Mouse (Mus musculus) left cerebral cortex, adult 2 months (tissue): Measurements from ENCODE around the gene Fam187a. TPM values are rescaled to one million over a fixed set of nuclear protein-coding genes. Genes with fewer than 3 reads are reported as not detected.

Source experiments
- DNase-seq, 2 experiments: peaks; one replicate each; pipeline ENCODE4 v3.0.0; 2021 to 2022; ENCODE audit warnings: low spot score in 2 of 2, mixed read lengths in 1 of 2; ENCODE audit errors: extremely low spot score in 1 of 2
- H3K27ac ChIP-seq: fragments of 200-600 bp; 2 replicates; pipeline ENCODE4 v1.8.1; 2022
- H3K4me3 ChIP-seq: fragments of 200-600 bp; 2 replicates; pipeline ENCODE4 v1.8.1; 2022
- CTCF ChIP-seq: fragments of 200-600 bp; IDR thresholded peaks from 2 replicates; pipeline ENCODE4 v1.8.1; 2022; ENCODE audit warnings: antibody characterized with exemption, mild to moderate bottlenecking, moderate library complexity
- intact Hi-C: fragments of 180-260 bp; cut with DNase I; formaldehyde crosslinking; loops from one replicate; pipeline ENCODE4 v1.15.1; 2025
- total RNA-seq, 2 experiments: library from RNA; stranded (reverse); gene quantifications; 2 replicates each; pipeline ENCODE4 v1.2.3; 2021

Fam187a gene
- total RNA-seq, 2 experiments from 2014 or later = not detected

- peak; percentile 91 for TF ChIP-seq CTCF
- intact Hi-C loops = loop anchor here (1.0 to 10.0 kb wide), 3 partner anchors 93 to 254 kb away; no protein-coding TSS in a partner anchor
- DNase-seq = peak; percentile 73 to 80
- Histone ChIP-seq H3K27ac (no peak within 1 kb of the TSS), H3K4me3 (no peak within 1 kb of the TSS)
Measured at GRCm38 (mm10) chr11:102900763-102901162, 15.8 kb downstream of the Fam187a start, which contains the start of gene Gfap. Gfap (minus strand) TSS chr11:102900912.

GRCm38 (mm10) chr11:102901199-102901598 lies 16.2 kb downstream of the Fam187a start:
- DNase-seq = no peak
- Histone ChIP-seq H3K4me3 (no peak overlapping the region), H3K27ac (no peak overlapping the region)
- no peak for TF ChIP-seq CTCF
- intact Hi-C loops = loop anchor here (5.0 to 10.0 kb wide), 2 partner anchors 156 to 254 kb away; no protein-coding TSS in a partner anchor

- DNase-seq = no peak
- intact Hi-C loops = loop anchor here (5.0 to 10.0 kb wide), 2 partner anchors 155 to 253 kb away; no protein-coding TSS in a partner anchor
Measured at GRCm38 (mm10) chr11:102902107-102902506, 17.1 kb downstream of the Fam187a start.

GRCm38 (mm10) chr11:102903654-102904053 lies 18.7 kb downstream of the Fam187a start:
- DNase-seq = no peak
- H3K27ac ChIP-seq = no peak overlapping the region
- TF ChIP-seq CTCF = no peak
- H3K4me3 ChIP-seq = no peak overlapping the region
- intact Hi-C loops = loop anchor here (5.0 to 10.0 kb wide), 2 partner anchors 154 to 251 kb away; no protein-coding TSS in a partner anchor

More at GRCm38 (mm10) chr11:102902107-102902506, 17.1 kb downstream of the Fam187a start:
- no peak overlapping the region for H3K27ac ChIP-seq
- TF ChIP-seq CTCF = no peak
- no peak overlapping the region for H3K4me3 ChIP-seq

GRCm38 (mm10) chr11:102911376-102911775 lies 26.4 kb downstream of the Fam187a start:
- TF ChIP-seq CTCF = no peak
- intact Hi-C loops = no loop called here
- Histone ChIP-seq H3K4me3 (no peak overlapping the region), H3K27ac (no peak overlapping the region)
- DNase-seq = no peak

- DNase-seq = no peak
- Histone ChIP-seq H3K27ac (no peak overlapping the region), H3K4me3 (no peak overlapping the region)
- intact Hi-C loops = no loop called here
- no peak for TF ChIP-seq CTCF
Measured at GRCm38 (mm10) chr11:102915380-102915779, 30.4 kb downstream of the Fam187a start.

- H3K27ac ChIP-seq = no peak overlapping the region
- DNase-seq = no peak
- intact Hi-C loops = no loop called here
- no peak for TF ChIP-seq CTCF
- H3K4me3 ChIP-seq = no peak overlapping the region
Measured at GRCm38 (mm10) chr11:102918077-102918476, 33.1 kb downstream of the Fam187a start.

- no peak for TF ChIP-seq CTCF
- no peak for DNase-seq
- intact Hi-C loops = no loop called here
- Histone ChIP-seq H3K4me3 (no peak overlapping the region), H3K27ac (no peak overlapping the region)
Measured at GRCm38 (mm10) chr11:102921491-102921890, 36.5 kb downstream of the Fam187a start.

- Histone ChIP-seq H3K4me3 (peak within 1 kb of the TSS; percentile 69), H3K27ac (peak within 1 kb of the TSS; percentile 73)
- peak; percentile 89 to 90 for DNase-seq
- intact Hi-C loops = loop anchor here (2.0 kb wide), 1 partner anchor 22 kb away; the partner anchor contains the start of gene C1ql1
- TF ChIP-seq CTCF = no peak
Measured at GRCm38 (mm10) chr11:102924557-102925350, 39.8 kb downstream of the Fam187a start, which contains the start of gene Kif18b. Kif18b (minus strand) TSS chr11:102925124.

- DNase-seq = no peak
- Histone ChIP-seq H3K27ac (peak overlapping the region; percentile 73), H3K4me3 (peak overlapping the region; percentile 69)
- TF ChIP-seq CTCF = peak; percentile 25
- intact Hi-C loops = loop anchor here (2.0 kb wide), 1 partner anchor 21 kb away; the partner anchor contains the start of gene C1ql1
Measured at GRCm38 (mm10) chr11:102925351-102925717, 40.4 kb downstream of the Fam187a start.

- Histone ChIP-seq H3K4me3 (no peak overlapping the region), H3K27ac (no peak overlapping the region)
- TF ChIP-seq CTCF = no peak
- intact Hi-C loops = no loop called here
- DNase-seq = no peak
Measured at GRCm38 (mm10) chr11:102930672-102931071, 45.7 kb downstream of the Fam187a start.

GRCm38 (mm10) chr11:102936272-102936671 lies 51.3 kb downstream of the Fam187a start:
- H3K27ac ChIP-seq = no peak overlapping the region
- no peak for DNase-seq
- no peak overlapping the region for H3K4me3 ChIP-seq
- TF ChIP-seq CTCF = no peak
- intact Hi-C loops = no loop called here

Other genes starting within 250 kb of the Fam187a start
- gene Meioc, start 221.5 kb upstream of the Fam187a start, total RNA-seq = not detected
- 10 to 100 TPM; 24.6 to 34.5 TPM for gene Ccdc43, start 187.4 kb upstream of the Fam187a start, total RNA-seq
- gene Adam11, start 123.7 kb upstream of the Fam187a start, total RNA-seq = 100 to 1,000 TPM; 128 to 140 TPM
- gene Gjc1, start 65.5 kb upstream of the Fam187a start, total RNA-seq = 1 to 10 TPM; 6.1 to 6.6 TPM
- 1 to 10 TPM; 6.1 to 8.1 TPM for gene Higd1b, start 49.3 kb upstream of the Fam187a start, total RNA-seq
- 100 to 1,000 TPM; 135 to 138 TPM for gene Eftud2, start 4.2 kb upstream of the Fam187a start, total RNA-seq
- gene Ccdc103, start 4.0 kb upstream of the Fam187a start, total RNA-seq = 1 to 10 TPM; 1.8 to 2.6 TPM
- 100 to 1,000 TPM; 111 to 120 TPM for gene Gfap, start 15.7 kb downstream of the Fam187a start, total RNA-seq
- gene Kif18b, start 40.0 kb downstream of the Fam187a start, total RNA-seq = not detected
- gene C1ql1, start 61.5 kb downstream of the Fam187a start, total RNA-seq = 10 to 100 TPM in 1 of 2 experiments, 1 to 10 TPM in 1; 9.3 to 14.0 TPM
- 100 to 1,000 TPM; 117 to 130 TPM for gene Nmt1, start 143.0 kb downstream of the Fam187a start, total RNA-seq
- gene Dcakd, start 143.2 kb downstream of the Fam187a start, total RNA-seq = 10 to 100 TPM; 48.3 to 50.9 TPM
- gene Plcd3, start 216.5 kb downstream of the Fam187a start, total RNA-seq = 10 to 100 TPM; 16.5 to 19.0 TPM
- 10 to 100 TPM; 72.3 to 88.2 TPM for gene Acbd4, start 216.5 kb downstream of the Fam187a start, total RNA-seq
- 10 to 100 TPM; 49.6 to 50.0 TPM for gene Hexim1, start 231.1 kb downstream of the Fam187a start, total RNA-seq
- 10 to 100 TPM; 14.0 to 14.1 TPM for gene Hexim2, start 247.3 kb downstream of the Fam187a start, total RNA-seq